Mouse (Mus musculus) bone marrow macrophage, adult 2 months (primary cell): ENCODE measurements around the gene Iqcg.

Source experiments
- CTCF ChIP-seq: IDR thresholded peaks from 2 replicates; pipeline ENCODE4 v1.5.1; 2012; ENCODE audit warnings: low read depth, mild to moderate bottlenecking, low read length, moderate library complexity
- POLR2A ChIP-seq: IDR thresholded peaks from 2 replicates; pipeline ENCODE4 v1.6.1; 2012; ENCODE audit warnings: mild to moderate bottlenecking, low read depth, low read length, borderline replicate concordance

DNA sequence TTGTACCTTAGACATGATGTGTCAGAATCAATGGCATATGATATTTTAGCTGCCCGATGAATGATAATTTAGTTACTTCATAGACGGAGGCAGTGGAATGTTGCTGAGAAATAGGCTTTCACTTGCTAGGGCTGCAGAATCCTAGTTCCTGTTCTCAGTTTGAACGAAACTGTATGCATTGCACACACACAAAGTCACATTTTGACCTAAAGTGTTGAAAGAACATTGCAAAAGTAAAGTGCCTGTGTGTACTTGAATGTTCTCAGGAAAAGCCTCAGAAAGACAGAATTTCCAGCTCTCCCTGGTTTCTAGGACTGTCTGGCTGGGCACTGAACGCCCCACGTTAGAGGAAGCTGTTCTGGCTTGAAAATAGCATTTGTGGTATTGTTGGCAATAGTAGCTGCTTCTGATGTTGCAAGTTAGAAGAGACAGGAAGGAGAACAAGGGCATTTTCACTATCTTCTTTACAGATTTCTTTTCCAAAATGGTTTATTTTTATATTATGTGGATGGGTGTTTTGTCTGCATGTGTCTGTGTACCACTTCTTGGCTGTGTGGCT lies 21.1 kb upstream of the Iqcg start:
- TF ChIP-seq CTCF, result no peak
- TF ChIP-seq POLR2A, result no peak
